Mouse (Mus musculus) splenic B cell, adult 2 months (primary cell): ENCODE data around the gene Acap2.

ENCODE experiments used
- DNase-seq: peaks from one replicate; pipeline ENCODE4 v3.0.0-alpha.2; 2011; ENCODE audit warnings: low read depth, low spot score
- H3K27me3 ChIP-seq: 2 replicates; pipeline ENCODE4 v1.6.1; 2012; ENCODE audit warnings: mild to moderate bottlenecking, low read length, moderate library complexity, mixed read lengths; ENCODE audit not compliant: control insufficient read depth, poor library complexity, insufficient read depth, severe bottlenecking
- H3K36me3 ChIP-seq: 2 replicates; pipeline ENCODE4 v1.6.1; 2012; ENCODE audit warnings: mild to moderate bottlenecking, low read length, moderate library complexity, mixed read lengths; ENCODE audit not compliant: control insufficient read depth, poor library complexity, insufficient read depth, severe bottlenecking

The Acap2 gene

GRCm38 (mm10) chr16:31124991-31125390, 76.1 kb downstream of the Acap2 start:
- Histone ChIP-seq H3K36me3 (peaks cover 6% of the 10 kb centered on the region), H3K27me3 (no peaks in the 10 kb centered on the region)
- DNase-seq = no peak

- Histone ChIP-seq H3K27me3 (no peaks in the 10 kb centered on the region), H3K36me3 (peaks cover 11% of the 10 kb centered on the region)
- no peak for DNase-seq
These were observed 79.4 kb downstream of the Acap2 start for GRCm38 (mm10) chr16:31121612-31122011.

GRCm38 (mm10) chr16:31113596-31113995, 87.4 kb downstream of the Acap2 start:
- Histone ChIP-seq H3K27me3 (no peaks in the 10 kb centered on the region), H3K36me3 (peaks cover 29% of the 10 kb centered on the region)
- no peak for DNase-seq

GRCm38 (mm10) chr16:31101352-31101751, 99.7 kb downstream of the Acap2 start:
- no peak for DNase-seq
- Histone ChIP-seq H3K27me3 (no peaks in the 10 kb centered on the region), H3K36me3 (peaks cover 19% of the 10 kb centered on the region)

GRCm38 (mm10) chr16:31099906-31100305, 101.1 kb downstream of the Acap2 start:
- H3K36me3 ChIP-seq = peaks cover 17% of the 10 kb centered on the region
- DNase-seq = no peak

GRCm38 (mm10) chr16:31094036-31094435, 107.0 kb downstream of the Acap2 start:
- no peaks in the 10 kb centered on the region; the same call in 1 of the 2 replicates for H3K36me3 ChIP-seq
- no peak for DNase-seq
- H3K27me3 ChIP-seq = no peaks in the 10 kb centered on the region

More at GRCm38 (mm10) chr16:31099906-31100305, 101.1 kb downstream of the Acap2 start:
- no peaks in the 10 kb centered on the region for H3K27me3 ChIP-seq

- no peak for DNase-seq
- Histone ChIP-seq H3K36me3 (no peaks in the 10 kb centered on the region; the same call in 1 of the 2 replicates), H3K27me3 (no peaks in the 10 kb centered on the region)
These were observed 107.9 kb downstream of the Acap2 start for GRCm38 (mm10) chr16:31093186-31093585.

- no peaks in the 10 kb centered on the region for H3K27me3 ChIP-seq
- no peak for DNase-seq
These were observed 119.2 kb downstream of the Acap2 start for GRCm38 (mm10) chr16:31081891-31082290.

GRCm38 (mm10) chr16:31081125-31081664, 119.8 kb downstream of the Acap2 start, which contains the start of gene Xxylt1:
Gene Xxylt1 (minus strand): TSS chr16:31081432.
- Histone ChIP-seq H3K27me3 (no peaks in the 10 kb centered on the region), H3K36me3 (no peaks in the 10 kb centered on the region)
- DNase-seq = peak; percentile 94

More at GRCm38 (mm10) chr16:31081891-31082290, 119.2 kb downstream of the Acap2 start:
- no peaks in the 10 kb centered on the region for H3K36me3 ChIP-seq

GRCm38 (mm10) chr16:31080573-31081051, 120.4 kb downstream of the Acap2 start:
- no peaks in the 10 kb centered on the region for H3K27me3 ChIP-seq
- DNase-seq = no peak
- H3K36me3 ChIP-seq = 0 out of 2 replicates have a peak, but pooled peaks cover 2% of the 10 kb centered on the region

- no peak for DNase-seq
- H3K36me3 ChIP-seq = 0 out of 2 replicates have a peak, but pooled peaks cover 2% of the 10 kb centered on the region
These were observed 123.6 kb downstream of the Acap2 start for GRCm38 (mm10) chr16:31077396-31077795.

GRCm38 (mm10) chr16:31076436-31076835, 124.6 kb downstream of the Acap2 start:
- DNase-seq = no peak
- H3K36me3 ChIP-seq = 0 out of 2 replicates have a peak, but pooled peaks cover 3% of the 10 kb centered on the region
- H3K27me3 ChIP-seq = no peaks in the 10 kb centered on the region

More at GRCm38 (mm10) chr16:31077396-31077795, 123.6 kb downstream of the Acap2 start:
- no peaks in the 10 kb centered on the region for H3K27me3 ChIP-seq

- H3K36me3 ChIP-seq = 0 out of 2 replicates have a peak, but pooled peaks cover 3% of the 10 kb centered on the region
- peak; percentile 49 for DNase-seq
- H3K27me3 ChIP-seq = no peaks in the 10 kb centered on the region
These were observed 126.6 kb downstream of the Acap2 start for GRCm38 (mm10) chr16:31074324-31074908.

- DNase-seq = no peak
- Histone ChIP-seq H3K36me3 (0 out of 2 replicates have a peak, but pooled peaks cover 3% of the 10 kb centered on the region), H3K27me3 (no peaks in the 10 kb centered on the region)
These were observed 129.3 kb downstream of the Acap2 start for GRCm38 (mm10) chr16:31071731-31072130.

- Histone ChIP-seq H3K27me3 (no peaks in the 10 kb centered on the region), H3K36me3 (0 out of 2 replicates have a peak, but pooled peaks cover 2% of the 10 kb centered on the region)
- DNase-seq = peak; percentile 91
These were observed 130.5 kb downstream of the Acap2 start for GRCm38 (mm10) chr16:31070358-31071133.
